Mouse (Mus musculus) spleen, adult 10 weeks (tissue): ENCODE data around the gene B230217C12Rik. TPM values are rescaled to one million over a fixed set of nuclear protein-coding genes. Genes with fewer than 3 reads are reported as not detected.

Source experiments
- polyA plus RNA-seq: library from polyadenylated mRNA; stranded (reverse); fragments of 350-450 nt; fragmentation: Illumina TruSeq; extraction: RNeasy Lipid Tissue Mini Kit (QIAGEN cat#74804); gene quantifications from one replicate; pipeline ENCODE4 v1.2.3, GENCODE M21; 2015; ENCODE audit warnings: low replicate concordance; ENCODE audit not compliant: insufficient read depth

The B230217C12Rik gene
- polyA plus RNA-seq: 6.1 TPM

GRCm38 (mm10) chr11:97840539-97840954, at the start of gene B230217C12Rik:
TSS of gene B230217C12Rik (plus strand) at chr11:97840780.

GRCm38 (mm10) chr11:97798782-97799145, 41.8 kb upstream of the B230217C12Rik start, which contains the start of gene Lasp1:
TSS of gene Lasp1 (plus strand) at chr11:97799000.

GRCm38 (mm10) chr11:97883918-97884600, 43.5 kb downstream of the B230217C12Rik start, which contains the start of gene Fbxo47:
TSS of gene Fbxo47 (minus strand) at chr11:97884154.

Other genes with a start within 250 kb of the B230217C12Rik start
- gene Epop, start 211.1 kb upstream of the B230217C12Rik start, polyA plus RNA-seq: 1.9 TPM
- gene Mllt6, start 177.4 kb upstream of the B230217C12Rik start, polyA plus RNA-seq: 52.9 TPM
- 24.5 TPM for gene Cisd3, start 155.0 kb upstream of the B230217C12Rik start, polyA plus RNA-seq
- gene Pcgf2, start 140.3 kb upstream of the B230217C12Rik start, polyA plus RNA-seq: 5.1 TPM
- 107 TPM for gene Psmb3, start 137.4 kb upstream of the B230217C12Rik start, polyA plus RNA-seq
- 44.5 TPM for gene Pip4k2b, start 96.1 kb upstream of the B230217C12Rik start, polyA plus RNA-seq
- gene Cwc25, start 74.2 kb upstream of the B230217C12Rik start, polyA plus RNA-seq: 19.0 TPM
- not detected for gene 1700001P01Rik, start 64.9 kb upstream of the B230217C12Rik start, polyA plus RNA-seq
- gene Rpl23, start 58.3 kb upstream of the B230217C12Rik start, polyA plus RNA-seq: 3,596 TPM
- 75.7 TPM for gene Lasp1, start 41.8 kb upstream of the B230217C12Rik start, polyA plus RNA-seq
- 2.1 TPM for gene Fbxo47, start 43.4 kb downstream of the B230217C12Rik start, polyA plus RNA-seq
- gene Plxdc1, start 145.7 kb downstream of the B230217C12Rik start, polyA plus RNA-seq: 3.3 TPM
- 88.7 TPM for gene Arl5c, start 155.4 kb downstream of the B230217C12Rik start, polyA plus RNA-seq
- gene Cacnb1, start 182.3 kb downstream of the B230217C12Rik start, polyA plus RNA-seq: 2.7 TPM
- gene Rpl19, start 185.9 kb downstream of the B230217C12Rik start, polyA plus RNA-seq: 1,635 TPM
- 5.7 TPM for gene Stac2, start 212.7 kb downstream of the B230217C12Rik start, polyA plus RNA-seq